In the genomic region with DNA sequence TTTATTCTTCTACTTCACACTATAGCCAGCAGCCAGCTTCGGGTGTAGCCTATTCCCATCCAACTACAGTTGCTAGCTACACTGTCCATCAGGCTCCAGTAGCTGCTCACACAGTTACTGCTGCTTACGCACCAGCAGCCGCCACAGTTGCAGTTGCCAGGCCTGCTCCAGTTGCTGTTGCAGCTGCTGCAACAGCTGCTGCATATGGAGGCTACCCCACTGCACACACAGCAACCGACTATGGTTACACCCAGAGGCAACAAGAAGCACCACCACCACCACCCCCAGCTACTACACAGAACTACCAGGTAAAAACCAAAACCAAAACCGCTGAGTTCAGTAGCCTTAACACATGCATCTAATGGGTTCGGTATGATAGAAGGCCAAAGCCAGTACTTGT, we compare ENCODE assay signal across 14 mouse cellular contexts. TPM values are rescaled to one million over a fixed set of nuclear protein-coding genes. Genes with fewer than 3 reads are reported as not detected.
A peak's percentile ranks its signal among the peaks of the same experiment; 100 is the strongest.
DNase-seq lines count a peak whose midpoint lies in the region; ATAC-seq lines count a peak whose summit lies in the region.
"Had no signal": no experiment of that assay in that cellular context is flagged by ENCODE, and none has a peak within 500 bp of the region (broad histone marks: within the 10 kb centered on the region; RNA-seq: fewer than 3 reads in every experiment).

No protein-coding gene starts in this region.

- peak; percentile 36 for DNase-seq in CD4-positive, CD25-positive, alpha-beta regulatory T cell, adult 2 months (ENCODE audit: low read depth, low spot score)
- peak; percentile 61 for DNase-seq in embryonic facial prominence, embryonic 14.5 days (ENCODE audit: low spot score)
- no peak for DNase-seq in ovary, postnatal 14 days (ENCODE audit: low spot score)
- no peak for DNase-seq in layer of hippocampus, adult 9-11 months
- DNase-seq: cerebellum, postnatal 36 days; heart, postnatal 10 days; kidney, adult 11 months had no signal

- peaks cover 72% of the 10 kb centered on the region for H3K36me3 ChIP-seq in megakaryocyte, embryonic 14.5 days (replicated peaks; ENCODE audit: low read length)
- H3K36me3 ChIP-seq in embryonic facial prominence, embryonic 14.5 days (ENCODE audit: control insufficient read depth, insufficient read depth, low read length): peaks cover 35% of the 10 kb centered on the region

- no peak for ATAC-seq in megakaryocyte, adult 5-6 weeks (ENCODE audit: poor library complexity, severe bottlenecking)
- peak; percentile 71; the same call in 1 of the 2 replicates for ATAC-seq in embryonic facial prominence, embryonic 14.5 days (ENCODE audit: low read depth)
- ATAC-seq in megakaryocyte-erythroid progenitor cell, adult 5-6 weeks (replicated peaks; ENCODE audit: low FRiP score, low TSS enrichment, poor library complexity, severe bottlenecking): 0 out of 2 replicates have a peak, but pooled peaks have one; percentile 22

- H3K4me1 ChIP-seq in megakaryocyte, embryonic 14.5 days: peaks cover 65% of the 10 kb centered on the region
- no peaks in the 10 kb centered on the region for H3K4me1 ChIP-seq in embryonic facial prominence, embryonic 14.5 days (ENCODE audit: control insufficient read depth, insufficient read depth, low read length)

- no peak overlapping the region for H3K4me2 ChIP-seq in embryonic facial prominence, embryonic 14.5 days (ENCODE audit: low read depth, low read length)
- H3K4me2 ChIP-seq: neural tube, embryonic 13.5 days had no signal

- WGBS in embryonic facial prominence, embryonic 14.5 days: 83% methylated on average over 6 of the region's 6 CpGs

- no peaks in the 10 kb centered on the region for H3K27me3 ChIP-seq in megakaryocyte, embryonic 14.5 days (replicated peaks)
- H3K27me3 ChIP-seq in embryonic facial prominence, embryonic 14.5 days (replicated peaks; ENCODE audit: control insufficient read depth, insufficient read depth, low read length): no peaks in the 10 kb centered on the region
- H3K27me3 ChIP-seq: neural tube, embryonic 13.5 days had no signal

- no peaks in the 10 kb centered on the region for H3K9me3 ChIP-seq in megakaryocyte, embryonic 14.5 days
- no peaks in the 10 kb centered on the region for H3K9me3 ChIP-seq in embryonic facial prominence, embryonic 14.5 days (ENCODE audit: control insufficient read depth, low read length)
- H3K9me3 ChIP-seq: neural tube, embryonic 13.5 days had no signal

- peak overlapping the region; percentile 21 for H3K4me3 ChIP-seq in megakaryocyte, embryonic 14.5 days (replicated peaks)
- no peak overlapping the region for H3K4me3 ChIP-seq in embryonic facial prominence, embryonic 14.5 days (ENCODE audit: low read depth, low read length)
- H3K4me3 ChIP-seq: neural tube, embryonic 13.5 days had no signal

- H3K9ac ChIP-seq in embryonic facial prominence, embryonic 14.5 days (ENCODE audit: low read depth, low read length): no peak overlapping the region
- H3K9ac ChIP-seq: liver, embryonic 14.5 days; neural tube, embryonic 13.5 days had no signal

- no peak overlapping the region for H3K27ac ChIP-seq in embryonic facial prominence, embryonic 14.5 days (replicated peaks; ENCODE audit: low read depth, low read length)
- H3K27ac ChIP-seq: liver, embryonic 14.5 days; macrophage; neural tube, embryonic 13.5 days; stomach, postnatal 0 days had no signal

RNA-seq across cellular contexts. Expression of a gene that starts 18.7 kb away (rescaled TPM):
- polyA plus RNA-seq in megakaryocyte, embryonic 14.5 days (2012; ENCODE audit: insufficient read depth, low replicate concordance): 17.6 and 30.5 TPM in 2 replicates
- total RNA-seq in megakaryocyte, adult 5-6 weeks (2015): 111 and 115 TPM in 2 replicates
- 47.1 and 49.6 TPM in 2 replicates for total RNA-seq in megakaryocyte, adult 5-6 weeks (2017)
- polyA plus RNA-seq in embryonic facial prominence, embryonic 14.5 days (2014; fragmentation: Nextera tagmentation; extraction: Ambion mirVana): 138 and 161 TPM in 2 replicates
- total RNA-seq in megakaryocyte-erythroid progenitor cell, adult 5-6 weeks (2014; fragmentation: Nextera tagmentation): 100 and 123 TPM in 2 replicates
- 61.9 and 71.9 TPM in 2 replicates for total RNA-seq in megakaryocyte-erythroid progenitor cell, adult 5-6 weeks (2017)

Comparison
In these comparisons a context has a peak if more than half of its experiments do, and no peak if none do; other contexts are left out.
1. DNase-seq: peak in CD4-positive, CD25-positive, alpha-beta regulatory T cell, adult 2 months (single experiment) and embryonic facial prominence, embryonic 14.5 days (single experiment); none in ovary, postnatal 14 days (single experiment) and layer of hippocampus, adult 9-11 months (single experiment).